Mouse (Mus musculus) telencephalon, adult 2 months (tissue): ENCODE results near the gene Tent4a.

Source experiments
- DNase-seq: peaks from one replicate; pipeline ENCODE4 v3.0.0-alpha.2; 2011; ENCODE audit warnings: low read depth, low spot score

Tent4a gene

DNA sequence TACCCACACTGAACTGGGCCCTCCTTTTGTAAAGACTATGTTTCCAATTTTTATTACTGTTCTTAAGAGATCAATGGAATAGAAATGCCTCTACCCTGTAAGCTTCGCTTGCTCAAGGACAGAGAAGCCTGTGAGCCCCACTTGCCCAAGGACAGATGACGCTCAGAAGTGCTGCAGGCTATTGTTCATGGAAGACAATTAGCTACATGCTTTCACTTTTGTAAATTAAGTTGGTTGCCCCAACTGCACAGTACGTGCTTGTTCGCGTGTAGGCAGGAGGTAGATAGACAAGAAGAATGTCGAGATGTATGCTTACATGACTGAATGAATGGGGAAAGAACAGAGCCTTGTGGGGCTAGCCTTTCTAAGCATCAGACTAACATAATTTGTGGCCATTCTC lies 55.7 kb downstream of the Tent4a start:
- DNase-seq: no peak

DNA sequence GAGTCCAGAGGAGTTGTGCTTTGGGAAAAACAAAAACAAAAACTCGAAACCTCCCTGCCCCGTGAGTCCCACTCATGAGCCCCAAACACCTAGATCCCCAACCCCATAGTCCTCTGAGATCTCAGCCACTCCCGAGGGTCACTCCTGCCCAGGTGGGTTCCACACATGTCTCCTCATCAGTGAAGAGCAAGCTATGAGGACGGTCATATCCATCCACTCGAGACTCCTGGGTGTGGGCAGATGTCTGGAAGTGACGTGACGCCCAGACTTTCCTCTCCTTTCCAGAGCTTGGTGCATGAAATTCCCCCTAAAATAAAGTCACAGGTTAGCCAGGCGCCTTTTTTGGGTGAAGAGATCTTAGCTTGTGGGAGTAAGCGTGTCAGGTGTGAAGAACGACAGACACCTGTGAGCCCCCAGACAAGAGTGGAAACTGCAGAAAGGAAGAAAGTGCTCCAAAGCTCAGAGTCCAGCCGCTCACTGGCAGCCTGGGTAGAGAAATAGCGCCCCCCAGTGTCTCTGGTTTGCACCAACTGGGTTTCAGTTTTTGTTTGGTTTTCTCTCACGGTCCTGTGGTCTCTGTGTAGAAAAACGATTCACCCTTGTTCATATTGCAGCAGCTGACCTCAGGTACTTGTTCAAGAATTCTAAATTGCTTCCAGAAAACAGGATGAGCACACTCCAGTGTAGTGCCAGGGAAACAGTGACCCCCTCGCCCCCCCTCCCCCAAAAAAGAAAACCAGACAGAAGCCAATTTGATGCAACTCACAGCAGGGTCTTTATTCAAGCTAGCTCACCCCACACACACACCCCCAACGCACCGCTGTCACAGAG lies 73.6 kb downstream of the Tent4a start:
- DNase-seq: no peak

DNA sequence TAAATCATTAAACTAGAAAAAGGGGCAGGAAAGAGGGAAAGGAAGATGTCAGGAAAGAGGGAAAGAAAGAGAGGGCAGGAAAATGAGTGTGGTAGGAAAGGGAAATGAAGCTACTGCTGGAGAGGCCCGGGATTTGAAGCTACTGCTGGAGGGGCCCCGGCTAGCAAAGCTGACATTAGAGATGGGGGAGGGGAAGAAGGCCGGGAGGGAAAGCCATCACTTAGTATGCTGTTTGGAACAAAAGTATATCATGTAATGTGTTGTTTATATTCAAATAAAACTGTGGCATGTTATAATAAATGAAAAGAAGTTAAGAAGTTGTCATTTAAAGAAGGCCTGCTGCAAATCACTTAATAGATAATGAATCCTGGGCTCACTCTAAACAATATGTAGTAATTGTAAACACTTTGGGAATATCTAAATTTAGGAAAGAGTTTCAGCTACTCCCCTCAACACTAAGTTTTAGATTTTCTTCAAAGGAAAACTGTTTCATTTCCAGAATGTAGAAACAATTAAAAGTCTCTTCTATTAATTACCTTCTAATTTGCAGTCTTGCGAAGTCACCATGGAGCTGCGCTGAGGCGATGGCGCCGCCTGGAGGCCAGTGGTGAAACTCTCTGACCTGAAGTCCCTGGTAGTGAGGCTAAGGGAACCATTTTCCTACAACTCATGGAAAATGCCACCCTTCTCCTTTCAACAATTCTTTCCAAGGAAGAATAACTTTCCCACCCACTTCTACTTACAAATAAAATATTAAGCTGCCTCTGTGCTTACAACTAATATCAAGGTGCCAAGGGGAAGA lies 74.6 kb downstream of the Tent4a start:
- peak; percentile 60 for DNase-seq

DNA sequence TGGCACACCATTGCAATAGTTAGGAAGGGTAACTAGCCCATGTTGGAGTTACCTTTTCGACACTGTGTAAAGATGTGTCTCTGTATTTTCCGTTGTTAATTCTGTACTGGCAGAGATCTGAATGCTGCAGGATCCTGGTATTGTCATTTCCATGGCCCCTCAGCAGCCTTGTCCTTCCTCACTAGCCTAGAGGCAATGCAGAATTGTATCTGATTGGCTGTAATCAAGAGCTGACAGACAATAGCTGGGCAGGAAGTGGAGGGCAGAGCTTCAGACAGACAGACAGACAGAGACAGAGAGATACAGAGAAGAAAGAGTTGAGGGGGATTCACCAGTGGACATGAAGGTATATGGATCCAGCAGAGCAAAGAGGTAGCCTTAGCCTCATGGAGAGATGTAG lies 75.5 kb downstream of the Tent4a start:
- no peak for DNase-seq

DNA sequence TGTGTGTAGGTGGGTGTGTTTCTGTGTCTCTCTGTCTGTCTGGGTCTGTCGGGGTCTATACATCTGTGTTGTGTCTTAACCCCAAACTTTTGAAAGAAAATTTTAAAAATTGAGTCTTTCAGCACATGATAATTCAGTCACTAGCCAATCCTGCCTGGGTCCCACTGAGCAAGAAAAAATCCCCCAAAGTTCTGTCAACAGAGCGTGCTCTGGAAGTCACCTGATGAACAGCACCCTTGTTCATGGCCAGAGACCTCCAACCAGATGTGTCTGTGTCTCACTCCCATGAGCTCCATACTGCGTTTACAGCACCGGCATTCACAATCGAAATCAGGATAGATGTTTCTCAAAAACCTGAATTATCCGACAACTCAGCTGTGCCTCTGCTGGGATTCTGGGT lies 76.0 kb downstream of the Tent4a start:
- DNase-seq: no peak

DNA sequence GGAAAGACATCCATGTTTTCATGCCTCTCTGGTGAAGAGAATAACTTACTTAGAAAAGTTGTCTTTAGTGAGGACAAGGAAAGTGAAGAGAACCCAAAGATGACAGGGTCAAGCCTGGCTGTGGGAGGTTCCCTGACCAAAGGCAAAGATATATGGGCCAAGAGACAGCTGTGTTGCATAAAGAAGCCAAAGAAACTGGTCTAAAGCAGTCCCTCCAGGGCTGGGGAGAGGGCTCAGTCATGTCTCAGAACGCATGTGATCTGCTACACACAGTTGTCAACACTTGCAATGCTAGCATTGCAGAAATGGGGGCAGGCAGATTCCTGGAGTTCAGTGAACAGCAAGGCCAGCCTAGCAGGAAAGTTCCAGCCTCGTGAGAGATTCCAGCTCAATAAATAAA lies 77.3 kb downstream of the Tent4a start:
- DNase-seq: no peak

DNA sequence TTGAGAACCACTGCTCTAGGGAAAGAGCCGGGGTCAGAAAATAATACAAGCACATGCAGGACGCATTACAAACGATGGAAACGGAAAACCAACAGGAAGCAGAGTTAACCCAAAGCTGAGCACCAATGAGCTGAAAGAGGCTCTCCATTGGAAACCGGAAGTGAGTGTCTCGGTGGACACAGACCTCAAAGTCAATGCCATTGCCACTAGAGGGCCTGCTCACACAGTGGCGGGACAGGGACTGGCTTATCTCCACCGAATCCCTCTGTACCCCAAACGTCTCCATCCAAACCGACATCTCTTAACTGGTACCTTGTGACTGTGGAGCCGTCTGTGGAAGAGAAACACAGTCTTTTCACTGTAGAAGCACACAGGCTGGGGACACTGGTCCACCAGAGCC lies 77.8 kb downstream of the Tent4a start:
- DNase-seq: no peak

DNA sequence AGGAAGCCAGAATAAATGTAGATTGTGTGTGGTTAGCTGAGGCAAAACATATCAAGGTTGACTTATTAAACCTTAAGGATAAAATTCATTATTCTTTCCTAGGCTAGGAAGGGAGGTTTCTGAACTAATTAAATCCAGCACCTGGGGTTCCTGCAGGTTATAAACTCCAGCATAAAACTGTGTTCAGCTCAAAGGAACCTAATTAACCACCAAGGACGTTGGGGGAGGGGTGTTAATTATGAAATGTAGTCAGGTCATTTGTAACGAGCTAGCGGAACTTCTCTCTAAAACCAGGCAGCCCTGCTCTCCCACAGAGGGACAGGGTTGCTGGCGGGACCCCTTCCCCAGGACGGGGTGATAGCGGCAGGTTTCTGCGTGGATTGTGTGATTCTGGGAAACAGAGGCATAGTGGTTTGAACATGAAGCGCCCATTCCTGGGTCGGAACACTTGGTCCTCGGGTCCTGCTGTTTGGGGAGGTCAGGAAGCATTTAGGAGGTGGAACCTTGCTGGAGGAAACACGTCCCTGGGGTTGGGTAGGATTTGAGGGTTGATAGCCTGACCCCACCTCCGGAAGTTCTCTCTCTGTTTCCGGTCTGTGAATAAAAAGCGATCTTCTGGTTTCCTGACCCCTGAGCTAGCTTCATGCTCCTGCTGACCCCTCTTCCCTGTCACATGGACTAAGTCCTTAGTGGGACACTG lies 78.8 kb downstream of the Tent4a start:
- DNase-seq: no peak
